Mouse (Mus musculus): ENCODE data around the gene Nppc. TPM values are rescaled to one million over a fixed set of nuclear protein-coding genes. Genes with fewer than 3 reads are reported as not detected.

Gene Nppc
- polyA plus RNA-seq, 1 experiment from 2014 or later: 0.90 TPM

Small RNAs within 50 kb of the gene (microRNA-seq; reads per million reads assigned to microRNA genes)
- not detected for gene Gm22955

Other genes with a start within 250 kb of the Nppc start
- gene Nmur1, start 244.3 kb downstream of the Nppc start, polyA plus RNA-seq (2016; fragmentation: Nextera tagmentation; extraction: Ambion mirVana): 0.17 and 0.27 TPM in 2 replicates
- not detected in 2 replicates for gene Tex44, start 244.2 kb downstream of the Nppc start, polyA plus RNA-seq (2016; fragmentation: Nextera tagmentation; extraction: Ambion mirVana)
- gene Ptma, start 143.8 kb downstream of the Nppc start, polyA plus RNA-seq (2016; fragmentation: Nextera tagmentation; extraction: Ambion mirVana): 2,941 and 3,273 TPM in 2 replicates
- 64.3 and 68.0 TPM in 2 replicates for gene Pde6d, start 87.9 kb downstream of the Nppc start, polyA plus RNA-seq (2016; fragmentation: Nextera tagmentation; extraction: Ambion mirVana)
- gene Cops7b, start 87.7 kb downstream of the Nppc start, polyA plus RNA-seq (2016; fragmentation: Nextera tagmentation; extraction: Ambion mirVana): 74.3 and 75.9 TPM in 2 replicates
- gene Dis3l2, start 33.2 kb upstream of the Nppc start, polyA plus RNA-seq (2016; fragmentation: Nextera tagmentation; extraction: Ambion mirVana): 34.1 and 35.0 TPM in 2 replicates

Data from forebrain, embryonic 10.5 days (tissue).